Mouse (Mus musculus) MEL-GATA-1-ER (cell line): ENCODE results near the gene Lpp.

Experiments used
- DNase-seq: peaks from one replicate; pipeline ENCODE4 v3.0.0-alpha.2; 2012; ENCODE audit warnings: low read depth; ENCODE audit errors: extremely low read depth

Gene Lpp

DNA sequence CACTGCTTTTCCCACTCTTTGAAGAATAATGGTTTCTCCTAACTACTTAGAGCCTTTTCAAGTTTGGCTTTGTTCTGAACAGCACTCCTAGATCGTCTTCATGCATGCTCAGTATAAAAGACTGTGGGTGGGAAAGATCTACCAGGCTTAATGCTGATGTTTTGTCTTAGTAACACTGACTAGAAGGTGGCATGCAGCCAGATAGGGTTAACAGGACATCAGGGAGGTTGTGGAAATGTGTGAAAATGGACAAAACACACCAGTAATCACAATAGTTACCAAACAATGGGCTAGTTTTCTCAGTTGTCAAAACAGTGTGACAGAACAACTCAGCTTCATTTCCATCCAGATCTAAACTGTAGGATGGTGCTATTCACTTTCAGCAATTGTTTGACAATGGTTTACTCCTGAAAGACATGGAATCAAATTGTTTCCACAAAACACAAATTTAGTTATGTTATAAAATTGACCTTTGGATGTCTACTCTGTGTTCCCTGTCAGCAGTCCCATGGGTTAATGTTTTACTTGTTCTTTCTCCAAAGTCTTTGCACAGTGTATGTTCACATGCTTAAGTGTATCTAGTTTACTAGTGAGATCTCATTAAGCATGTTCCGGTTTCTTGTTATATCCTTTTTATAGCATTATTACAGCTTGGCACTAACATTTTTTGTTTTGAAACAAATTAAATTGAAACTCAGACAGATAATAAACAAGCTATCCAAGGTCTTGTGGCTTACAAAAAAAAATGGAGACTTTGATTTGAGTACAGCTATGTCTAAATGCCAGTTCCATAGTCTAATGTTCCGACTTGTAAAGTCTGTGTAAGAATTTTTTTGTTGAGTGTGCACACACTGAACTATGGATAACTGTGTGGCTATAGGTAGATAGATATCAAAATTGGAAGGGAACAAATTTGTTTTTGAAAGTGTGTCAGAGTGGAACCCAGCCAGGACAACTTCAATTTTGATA is 229.2 kb downstream of the Lpp start:
- no peak for DNase-seq

DNA sequence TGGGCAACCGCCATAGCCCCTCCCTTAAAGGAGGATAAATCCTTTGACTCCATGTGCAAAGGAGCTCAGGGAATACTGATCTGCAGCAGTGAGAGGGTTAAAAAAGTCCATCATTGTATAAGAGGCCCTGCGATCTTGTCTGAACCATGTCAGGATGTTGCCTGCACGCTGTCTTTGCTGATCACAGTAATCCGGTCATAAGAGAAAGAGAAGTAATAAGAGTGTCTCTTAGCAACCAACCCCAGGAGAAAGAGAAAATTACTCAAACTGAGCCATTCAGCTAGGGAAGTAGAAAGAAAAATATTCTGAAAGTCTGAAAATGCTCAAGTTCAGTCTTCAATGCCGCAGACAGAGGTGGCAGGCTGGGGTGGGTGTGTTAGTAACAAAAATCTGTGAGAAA is 231.0 kb downstream of the Lpp start:
- no peak for DNase-seq

DNA sequence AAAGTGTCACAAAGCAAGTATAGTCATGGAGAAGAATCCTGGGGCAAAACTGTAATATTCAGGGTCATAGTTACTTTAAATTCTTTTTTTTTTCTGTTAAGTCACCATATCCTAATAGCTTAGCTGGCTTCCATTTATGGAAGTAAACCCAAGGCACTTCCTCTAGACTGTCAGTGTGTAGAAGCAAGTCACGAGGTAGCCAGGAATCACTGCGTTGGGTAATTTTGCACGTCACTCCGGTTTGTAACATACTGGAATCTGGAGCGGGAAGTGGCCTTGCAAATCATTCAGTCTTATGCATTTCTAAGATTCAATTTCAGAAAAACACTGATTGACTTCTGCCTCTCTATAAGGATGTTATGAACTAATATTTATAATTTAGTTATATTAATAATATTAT is 232.3 kb downstream of the Lpp start:
- no peak for DNase-seq

DNA sequence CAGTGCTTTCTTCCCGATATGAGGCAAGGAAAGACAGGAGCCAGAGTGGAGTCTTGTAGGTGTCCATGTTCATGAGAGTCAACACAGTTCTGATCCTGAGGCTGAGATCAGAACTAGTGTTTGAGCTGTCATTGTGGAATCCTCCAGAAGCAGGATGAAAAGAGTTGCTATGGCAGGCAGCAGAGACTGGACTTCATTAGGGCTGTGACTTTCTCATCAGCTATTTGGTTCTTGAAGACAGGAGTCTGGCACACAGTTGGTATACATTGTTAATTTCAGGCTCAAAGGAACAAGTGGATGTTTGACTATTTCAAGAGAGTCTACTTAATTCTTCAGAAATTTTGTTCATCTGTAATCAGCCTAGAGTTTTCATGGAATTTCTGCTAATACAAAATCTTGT is 235.5 kb downstream of the Lpp start:
- DNase-seq, result no peak

DNA sequence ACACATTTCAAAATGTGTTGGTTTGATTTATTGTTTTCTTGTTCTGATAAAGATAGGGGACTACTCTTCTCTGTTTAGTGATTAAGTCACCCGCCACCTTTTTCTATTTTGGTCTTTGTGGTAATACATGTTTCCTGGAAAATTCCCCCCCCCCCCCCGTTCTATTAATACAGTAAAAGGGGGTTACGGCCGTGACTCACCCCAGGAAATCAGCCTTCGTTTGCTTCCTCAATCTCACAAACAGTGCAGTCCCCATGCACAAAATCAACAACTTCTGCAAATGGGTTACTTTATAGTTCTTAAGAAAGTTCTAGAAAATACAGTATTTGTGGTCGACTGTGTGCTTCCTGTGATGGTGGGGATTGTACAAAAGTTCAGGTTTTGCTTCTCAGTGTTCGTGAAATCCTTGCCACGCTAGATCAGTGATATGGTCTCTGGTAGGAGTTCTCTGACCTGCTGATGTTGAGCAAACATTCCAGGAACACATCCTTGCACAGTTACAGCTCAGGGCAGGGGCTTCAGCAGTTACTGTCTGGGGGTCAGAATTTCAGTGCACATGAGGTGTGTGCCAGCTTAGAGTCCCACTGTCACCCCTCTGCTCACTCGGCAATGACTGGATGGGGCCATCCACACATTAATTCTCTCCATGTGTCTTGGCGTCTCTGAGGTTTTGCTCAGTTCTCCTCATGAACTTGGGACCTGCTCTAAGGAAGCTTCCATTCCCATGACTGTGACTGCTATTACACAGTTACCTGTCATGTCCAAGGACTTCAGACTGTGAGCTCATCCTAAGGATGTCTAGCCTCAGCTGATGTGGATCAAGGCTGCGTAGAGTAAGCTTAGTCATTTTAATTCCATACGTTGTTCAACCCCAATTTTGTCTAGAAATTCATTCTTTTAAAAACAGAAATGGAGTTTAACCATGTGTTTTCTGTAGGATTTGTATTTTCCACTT is 236.2 kb downstream of the Lpp start:
- DNase-seq, result no peak

DNA sequence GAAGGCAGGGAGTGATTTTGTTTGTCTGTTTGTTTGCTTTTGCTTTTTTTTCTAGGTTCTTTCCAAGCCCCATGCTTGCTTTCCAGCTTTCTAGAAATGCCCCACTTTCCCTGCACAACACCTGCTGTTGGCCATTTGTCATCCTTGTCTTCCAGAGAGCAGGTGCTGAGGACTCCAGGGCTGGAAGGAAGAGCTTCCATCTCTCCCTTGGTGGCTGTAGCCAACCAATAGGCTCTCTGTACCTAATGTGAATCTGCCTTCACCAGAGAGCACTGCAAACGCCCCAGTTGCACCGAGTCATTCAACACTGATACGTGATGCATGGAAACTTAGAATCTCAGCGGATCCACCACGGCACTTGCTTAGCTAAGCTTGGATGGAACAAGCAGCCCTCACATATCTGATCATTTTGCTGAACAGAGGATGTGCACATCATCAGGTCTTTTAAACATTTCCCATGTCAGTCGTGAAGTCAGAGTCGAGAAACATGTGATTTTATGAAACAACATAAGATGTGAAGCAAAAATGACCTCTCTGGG is 242.1 kb downstream of the Lpp start:
- DNase-seq, result no peak

DNA sequence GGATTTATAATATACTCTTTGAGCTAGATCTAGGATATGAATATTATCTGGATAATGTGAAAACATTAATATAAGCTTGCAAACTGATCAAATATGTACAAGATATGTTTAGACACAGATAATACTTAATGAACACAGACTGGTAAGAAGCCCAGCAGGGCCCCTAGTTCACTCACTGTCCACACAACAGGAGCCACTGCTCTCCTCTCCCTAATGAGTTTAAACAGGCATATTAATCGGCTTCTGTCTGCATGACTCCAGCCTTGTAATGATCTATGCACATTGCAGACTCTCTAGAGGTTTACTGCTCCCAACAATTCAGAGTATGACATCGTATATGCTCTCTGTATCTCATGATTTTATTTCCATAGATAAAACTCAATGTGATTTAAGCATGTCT is 243.6 kb downstream of the Lpp start:
- DNase-seq, result no peak

DNA sequence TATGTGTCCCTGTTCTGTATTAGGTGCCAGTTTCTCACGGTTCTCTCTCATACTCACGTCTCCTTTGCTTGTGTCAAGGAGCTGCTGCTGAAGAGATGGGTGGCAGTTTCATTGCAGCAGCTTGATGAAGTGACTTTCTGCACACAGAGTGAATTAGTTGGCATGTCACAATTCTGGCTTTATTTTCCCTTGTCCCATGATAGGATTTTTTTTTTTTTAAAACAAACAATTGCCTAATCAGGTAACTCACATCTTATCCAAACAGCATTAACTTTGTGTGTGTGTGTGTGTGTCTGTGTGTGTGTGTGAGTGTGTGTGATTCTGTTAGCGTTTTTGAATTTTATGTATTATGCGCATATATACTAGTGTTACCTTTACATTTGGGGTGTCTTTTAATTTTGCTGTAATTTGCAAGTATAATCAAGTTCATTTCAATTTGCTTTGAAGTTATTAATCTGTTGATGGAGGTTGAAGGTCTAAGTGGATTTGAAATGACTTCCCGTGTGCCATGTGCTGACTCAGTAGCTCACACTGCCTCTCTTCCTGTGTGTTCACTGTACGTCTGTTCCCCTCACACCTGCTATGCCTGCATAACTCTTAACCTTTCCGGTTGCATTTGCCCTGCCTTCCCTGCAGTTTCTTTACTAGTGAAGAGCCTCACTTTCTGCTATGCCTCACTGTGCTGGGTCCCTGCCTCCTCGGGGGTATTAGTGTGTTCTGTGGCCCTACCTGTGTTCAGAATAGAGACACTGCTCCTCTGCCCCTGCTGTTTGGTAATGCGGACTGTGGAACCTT is 247.9 kb downstream of the Lpp start:
- DNase-seq, result no peak

DNA sequence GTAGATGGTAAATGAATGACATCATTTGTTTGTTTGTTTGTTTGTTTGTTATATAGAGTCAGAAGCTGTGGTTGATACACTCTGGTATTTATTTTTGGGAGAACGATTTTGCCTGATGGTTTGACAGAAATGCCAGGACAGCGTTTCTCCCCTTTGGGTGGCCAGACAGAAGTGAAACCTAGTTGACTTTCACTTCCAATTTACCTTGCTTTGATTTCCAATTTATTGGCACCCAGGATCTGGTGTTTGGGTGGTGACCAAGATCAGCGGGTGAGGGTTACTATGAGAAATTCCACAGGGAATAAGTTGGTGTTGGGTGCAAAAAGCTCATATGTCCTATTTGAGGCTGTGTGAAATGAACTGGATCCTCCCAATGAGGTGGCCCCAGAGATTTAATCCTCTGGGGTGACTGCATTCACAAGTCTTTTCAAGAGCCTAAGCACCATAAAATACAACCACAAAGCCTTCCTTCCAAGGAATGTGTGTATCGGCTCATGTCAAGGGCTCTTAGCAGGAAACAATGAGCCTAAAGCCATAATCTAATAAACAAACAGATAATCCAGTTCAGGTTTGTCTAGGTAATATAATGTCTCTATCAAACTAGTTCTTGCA is 249.8 kb downstream of the Lpp start:
- DNase-seq, result no peak

DNA sequence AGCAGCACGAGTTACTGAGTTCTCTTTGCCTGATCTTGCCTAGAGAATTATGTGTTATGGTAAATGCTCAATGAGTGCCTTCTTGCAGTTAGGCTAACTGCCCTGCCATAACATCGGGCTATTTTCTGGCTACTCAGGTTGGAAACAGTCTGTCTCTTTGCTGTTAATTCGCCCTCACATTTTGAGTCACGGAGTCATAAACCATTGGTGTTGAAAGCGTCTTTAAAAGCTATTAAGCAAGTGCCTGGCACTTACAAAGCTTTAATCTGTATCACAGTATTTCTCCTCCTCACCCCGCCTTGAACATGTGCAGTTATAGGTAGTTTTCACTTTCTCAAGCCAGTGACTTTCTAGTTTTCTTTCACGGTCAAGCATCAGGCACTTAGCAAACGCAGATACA is 250.8 kb downstream of the Lpp start:
- no peak for DNase-seq

DNA sequence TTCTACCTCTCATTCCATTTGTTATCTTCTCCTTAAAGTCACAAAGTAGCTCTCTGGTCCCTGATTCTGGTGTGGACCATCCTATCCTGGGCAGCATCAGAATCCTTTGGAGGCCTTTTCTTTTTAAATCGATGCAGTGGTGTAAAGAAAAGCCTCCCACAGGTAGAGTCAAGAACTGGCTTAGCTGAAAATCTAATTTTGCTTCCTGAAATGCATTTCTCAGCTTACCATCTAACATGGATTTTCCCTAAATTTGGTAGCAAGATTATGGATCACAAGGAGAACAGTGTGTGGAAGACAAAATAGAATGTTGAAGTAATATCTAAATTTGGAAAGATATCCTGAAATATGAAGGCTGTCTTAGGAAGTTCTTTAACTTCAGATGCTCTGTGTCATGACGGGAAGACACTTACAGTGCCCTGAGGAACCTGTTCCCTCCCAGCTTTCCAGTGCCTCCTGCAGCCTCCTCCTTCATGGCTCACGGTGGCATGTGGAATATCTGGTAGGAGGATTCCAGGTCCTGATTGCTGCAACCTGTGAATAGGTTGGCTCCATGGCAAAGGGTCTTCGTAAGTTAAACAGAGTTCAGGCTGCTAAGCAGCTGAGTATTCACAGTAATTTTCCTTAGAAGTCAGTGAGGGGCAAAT is 251.6 kb downstream of the Lpp start:
- no peak for DNase-seq

DNA sequence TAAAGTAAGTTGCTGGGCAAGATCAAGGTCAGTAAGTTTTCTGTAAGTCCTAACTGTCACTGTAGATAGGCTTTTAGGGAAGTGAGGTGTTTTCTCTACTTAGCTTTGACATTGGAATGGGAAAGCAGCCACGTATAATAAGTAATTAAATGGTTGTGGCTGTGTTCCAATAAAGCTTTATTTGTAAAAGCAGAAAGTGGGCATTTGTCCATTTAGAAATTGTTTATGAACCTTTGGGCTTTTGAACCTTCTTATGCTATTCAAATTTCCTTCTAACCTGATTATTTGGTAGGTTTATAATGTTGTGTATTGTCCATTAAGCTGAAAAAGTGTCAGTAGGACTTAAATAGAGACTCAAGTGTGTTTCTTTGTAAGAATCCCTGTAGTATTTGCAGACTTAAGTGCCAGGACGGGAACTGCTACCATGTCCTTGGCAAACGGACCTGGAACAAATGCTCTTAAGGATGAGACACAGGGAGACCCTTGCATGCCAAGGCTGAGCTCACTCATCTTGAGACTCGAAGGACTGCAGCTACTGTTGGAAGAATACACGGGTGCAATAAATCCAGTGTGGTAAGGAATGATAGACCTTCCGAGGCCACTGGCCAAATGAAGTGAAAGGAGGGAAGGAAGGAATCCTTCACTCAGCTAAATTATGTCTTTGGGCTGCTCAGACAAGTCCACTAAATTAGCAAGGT is 252.7 kb downstream of the Lpp start:
- DNase-seq, result no peak

DNA sequence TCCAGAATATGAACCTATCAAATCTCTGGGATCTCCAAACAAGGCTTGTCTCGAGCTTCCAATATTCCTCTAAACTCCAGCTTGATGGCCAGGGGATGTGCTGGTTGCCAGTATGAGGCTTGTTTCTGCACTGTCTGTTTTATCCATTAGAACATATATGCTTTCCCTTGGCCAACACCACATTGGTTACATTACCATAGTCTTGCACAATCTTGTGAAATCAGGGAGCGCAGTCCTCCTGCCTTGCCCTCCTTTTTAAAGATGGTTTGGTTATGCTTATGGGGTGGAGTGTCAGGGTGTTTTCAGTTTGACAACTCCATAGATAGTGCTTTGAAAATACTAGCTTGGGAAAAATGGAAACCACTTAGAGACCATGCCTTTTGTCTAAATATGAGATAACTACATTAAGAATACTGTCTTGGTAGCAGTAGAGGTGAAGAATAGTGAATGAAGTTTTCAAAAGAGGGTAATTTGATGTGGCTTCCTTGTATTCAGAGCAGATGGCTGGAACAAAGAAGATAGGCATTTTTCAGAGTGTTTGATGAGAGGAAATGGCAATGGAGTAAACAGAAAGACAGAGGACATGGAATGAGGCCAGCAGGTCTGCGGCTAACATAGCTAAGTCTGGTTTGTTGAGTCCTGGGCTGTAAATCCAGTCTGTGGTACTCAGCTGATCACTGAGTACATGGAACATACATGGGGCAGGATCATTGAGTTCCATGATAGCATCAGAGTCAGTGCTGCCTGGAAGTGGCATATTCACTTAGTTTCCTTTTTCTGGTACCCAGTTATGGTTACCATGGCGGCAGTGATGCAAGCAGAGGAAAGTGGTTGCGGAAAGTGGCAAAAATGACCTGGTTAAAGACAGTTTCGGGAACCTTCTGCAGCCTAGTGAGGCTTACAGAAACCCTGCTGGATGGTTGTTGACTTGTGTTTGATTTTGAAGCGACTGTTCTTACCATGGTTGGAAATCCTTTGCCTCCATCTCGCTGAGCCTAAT is 258.6 kb downstream of the Lpp start:
- no peak for DNase-seq

DNA sequence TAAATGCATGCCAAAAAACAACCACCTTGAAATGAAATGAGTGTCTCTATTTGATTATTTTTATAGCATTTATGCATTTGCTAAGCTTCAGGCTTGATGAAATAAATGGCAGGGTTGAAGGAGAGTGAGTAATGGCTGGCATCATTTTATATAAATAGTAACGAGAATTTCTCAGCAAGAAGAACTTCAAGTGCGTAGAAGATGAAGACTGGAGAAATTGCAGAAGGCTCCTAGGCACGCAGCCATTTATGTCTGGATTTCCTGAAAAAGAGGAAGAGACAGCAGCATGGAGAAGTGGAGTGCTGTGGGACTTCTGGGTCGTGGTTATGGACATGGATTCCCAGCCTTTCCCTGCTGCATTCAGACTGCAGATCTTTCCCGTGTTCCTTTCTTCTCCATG is 259.7 kb downstream of the Lpp start:
- DNase-seq, result no peak

DNA sequence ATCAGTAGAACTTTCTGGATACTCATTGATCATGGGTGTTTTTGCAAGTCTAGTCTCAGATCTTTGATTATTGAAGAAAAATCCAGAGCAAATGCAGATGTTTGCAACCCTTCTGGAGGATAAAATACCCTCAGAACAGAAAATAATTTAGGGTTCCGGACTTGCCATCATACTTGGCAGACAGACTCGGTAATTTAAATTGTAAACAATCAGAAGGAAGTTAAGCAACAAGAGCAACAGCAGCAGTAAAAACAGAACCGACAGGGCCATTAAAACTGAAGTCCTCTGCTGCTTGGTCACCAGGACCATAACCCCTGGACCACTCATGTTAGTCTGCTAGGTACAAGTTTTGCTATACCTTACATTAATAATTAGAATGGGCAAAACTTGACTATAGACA is 261.8 kb downstream of the Lpp start:
- no peak for DNase-seq

DNA sequence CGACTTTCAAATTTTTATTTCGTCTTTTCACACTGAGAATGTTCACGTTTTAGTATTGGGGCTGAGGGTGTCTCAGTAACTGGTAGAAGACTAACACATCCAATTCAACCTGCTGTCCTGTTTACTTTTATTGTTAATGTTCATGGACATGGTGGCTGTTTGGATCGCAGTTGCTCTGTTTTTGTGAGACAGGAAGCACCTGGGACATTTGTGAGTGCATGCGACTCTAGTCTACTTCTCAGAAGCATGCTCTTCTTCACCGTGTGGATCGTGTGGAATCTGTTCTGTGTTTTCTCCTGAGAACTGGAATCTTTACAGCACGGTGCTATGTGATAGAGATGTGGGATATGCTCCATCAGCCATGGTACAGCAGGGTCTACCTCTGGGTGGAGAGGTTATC is 262.7 kb downstream of the Lpp start:
- no peak for DNase-seq

DNA sequence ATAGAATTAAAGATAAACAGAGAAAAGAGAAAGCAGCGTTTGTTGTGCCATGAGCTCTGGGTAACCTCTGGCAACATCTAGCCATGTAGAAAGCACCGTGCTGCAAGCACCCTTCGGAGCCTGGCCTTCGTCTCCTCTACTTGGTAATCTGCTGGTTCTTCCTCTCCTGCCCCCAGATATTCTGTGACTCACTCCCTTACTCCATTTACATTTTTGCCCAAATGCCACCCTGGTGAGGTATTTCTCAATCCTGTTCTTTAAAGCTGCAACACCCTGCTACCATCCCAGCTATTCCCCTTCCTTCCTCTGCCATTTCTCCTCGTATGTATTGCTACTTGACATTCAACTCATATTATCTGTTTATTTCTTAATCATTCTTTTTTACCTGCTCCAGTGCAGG is 263.4 kb downstream of the Lpp start:
- no peak for DNase-seq

DNA sequence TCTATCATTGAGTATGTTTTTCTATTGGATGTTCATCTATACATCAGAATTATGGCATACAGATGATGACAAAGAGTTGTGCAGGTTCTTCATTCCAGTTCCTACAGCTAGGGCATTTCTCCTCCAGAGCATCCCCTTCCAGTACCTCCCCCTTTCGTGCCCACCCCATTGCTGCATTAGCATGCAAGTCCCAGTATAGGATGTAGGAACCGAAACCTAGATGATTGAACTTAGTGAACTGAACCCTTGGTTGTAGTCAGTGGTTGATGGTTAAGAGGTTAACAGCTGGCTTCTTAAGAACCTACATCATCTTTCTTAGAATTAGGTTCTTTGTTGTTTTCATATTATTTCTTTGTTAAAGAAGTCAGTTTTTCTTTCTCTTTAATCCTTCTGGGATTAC is 265.7 kb downstream of the Lpp start:
- DNase-seq, result no peak
